ENCODE assay signal across 24 mouse cellular contexts in genomic region chr11:86088815-86089214, GRCm38 (mm10).
DNase-seq lines count a peak whose midpoint lies in the region; ATAC-seq and TF ChIP-seq lines count a peak whose summit lies in the region.
"Had no signal": no experiment of that assay in that cellular context is flagged by ENCODE, and none has a peak within 500 bp of the region (broad histone marks: within the 10 kb centered on the region; RNA-seq: fewer than 3 reads in every experiment).

No protein-coding gene starts in this region.

- no peaks in the 10 kb centered on the region for H3K36me3 ChIP-seq in embryonic facial prominence, embryonic 14.5 days (ENCODE audit: control insufficient read depth, insufficient read depth, low read length)
- no peaks in the 10 kb centered on the region for H3K36me3 ChIP-seq in embryonic facial prominence, embryonic 10.5 days (replicated peaks)
- no peaks in the 10 kb centered on the region for H3K36me3 ChIP-seq in lung, embryonic 15.5 days
- peaks cover 0 to 11% of the 10 kb centered on the region in 2 experiments; a peak in 2 of 4 replicates for H3K36me3 ChIP-seq in MEL (ENCODE audit: control insufficient read depth in 1 of 2, insufficient read depth in 2 of 2, low read length in 2 of 2)
- H3K36me3 ChIP-seq: embryonic facial prominence, embryonic 15.5 days; heart, embryonic 12.5 days; heart, embryonic 15.5 days; hindbrain, embryonic 10.5 days; hindbrain, embryonic 13.5 days had no signal

- TF ChIP-seq POLR2A in MEL (IDR thresholded peaks at IDR 0.05; ENCODE audit: control insufficient read depth in 1 of 2, insufficient read depth in 1 of 2, low read depth in 1 of 2, low read length in 2 of 2, poor library complexity in 1 of 2) = no peak

- TF ChIP-seq EP300 in MEL (IDR thresholded peaks at IDR 0.05; ENCODE audit: low read depth in 1 of 2, low read length in 2 of 2) = peak; percentile 42; a peak in 2 of 4 replicates

- no peak overlapping the region for H3K4me2 ChIP-seq in embryonic facial prominence, embryonic 14.5 days (ENCODE audit: low read depth, low read length)
- H3K4me2 ChIP-seq in lung, embryonic 15.5 days = no peak overlapping the region
- H3K4me2 ChIP-seq: embryonic facial prominence, embryonic 15.5 days; heart, embryonic 12.5 days; heart, embryonic 15.5 days; hindbrain, embryonic 13.5 days had no signal

- H3K4me3 ChIP-seq in embryonic facial prominence, embryonic 14.5 days (ENCODE audit: low read depth, low read length) = no peak overlapping the region
- no peak overlapping the region for H3K4me3 ChIP-seq in embryonic facial prominence, embryonic 10.5 days
- H3K4me3 ChIP-seq in lung, embryonic 15.5 days = no peak overlapping the region
- peak overlapping the region in 1 of 2 experiments; percentile 7; a peak in 1 of 4 replicates for H3K4me3 ChIP-seq in MEL (ENCODE audit: control insufficient read depth in 1 of 2, insufficient read depth in 1 of 2, low read depth in 2 of 2, low read length in 2 of 2)
- H3K4me3 ChIP-seq: embryonic facial prominence, embryonic 15.5 days; heart, embryonic 12.5 days; heart, embryonic 15.5 days; hindbrain, embryonic 10.5 days; hindbrain, embryonic 13.5 days had no signal

- no peak overlapping the region for H3K27ac ChIP-seq in embryonic facial prominence, embryonic 14.5 days (replicated peaks; ENCODE audit: low read depth, low read length)
- H3K27ac ChIP-seq in embryonic facial prominence, embryonic 10.5 days (replicated peaks) = no peak overlapping the region
- H3K27ac ChIP-seq in lung, embryonic 15.5 days = peak overlapping the region; percentile 44; the same call in 1 of the 2 replicates
- no peak overlapping the region for H3K27ac ChIP-seq in MEL (ENCODE audit: control insufficient read depth, low read depth, low read length)
- H3K27ac ChIP-seq: embryonic facial prominence, embryonic 15.5 days; heart, embryonic 15.5 days; hindbrain, embryonic 10.5 days; hindbrain, embryonic 13.5 days had no signal

- no peaks in the 10 kb centered on the region for H3K4me1 ChIP-seq in embryonic facial prominence, embryonic 14.5 days (ENCODE audit: control insufficient read depth, insufficient read depth, low read length)
- H3K4me1 ChIP-seq in embryonic facial prominence, embryonic 10.5 days = no peaks in the 10 kb centered on the region
- peaks cover 11% of the 10 kb centered on the region for H3K4me1 ChIP-seq in lung, embryonic 15.5 days
- peaks cover 2 to 25% of the 10 kb centered on the region in 2 experiments; a peak in 3 of 4 replicates for H3K4me1 ChIP-seq in MEL (ENCODE audit: control insufficient read depth in 1 of 2, insufficient read depth in 2 of 2, low read length in 2 of 2)
- H3K4me1 ChIP-seq: embryonic facial prominence, embryonic 15.5 days; hindbrain, embryonic 10.5 days; hindbrain, embryonic 13.5 days had no signal

- TF ChIP-seq CTCF in MEL (IDR thresholded peaks at IDR 0.05 in 2 of 3, conservative IDR thresholded peaks at IDR 0.05 in 1 of 3; ENCODE audit: control insufficient read depth in 1 of 3, insufficient read depth in 1 of 3, low read depth in 2 of 3, low read length in 3 of 3, poor library complexity in 1 of 3, severe bottlenecking in 1 of 3) = no peak

- no peaks in the 10 kb centered on the region for H3K27me3 ChIP-seq in embryonic facial prominence, embryonic 14.5 days (replicated peaks; ENCODE audit: control insufficient read depth, insufficient read depth, low read length)
- H3K27me3 ChIP-seq in embryonic facial prominence, embryonic 10.5 days (replicated peaks; ENCODE audit: low read depth, poor library complexity, severe bottlenecking) = no peaks in the 10 kb centered on the region
- no peaks in the 10 kb centered on the region for H3K27me3 ChIP-seq in lung, embryonic 15.5 days
- no peaks in the 10 kb centered on the region for H3K27me3 ChIP-seq in MEL (ENCODE audit: control insufficient read depth in 1 of 2, insufficient read depth in 2 of 2, low read length in 2 of 2)
- H3K27me3 ChIP-seq: embryonic facial prominence, embryonic 15.5 days; heart, embryonic 12.5 days; heart, embryonic 15.5 days; hindbrain, embryonic 13.5 days had no signal

- no peak for ATAC-seq in embryonic facial prominence, embryonic 14.5 days (ENCODE audit: low read depth)
- peak; percentile 75; the same call in 1 of the 2 replicates for ATAC-seq in lung, embryonic 15.5 days (ENCODE audit: borderline replicate concordance, extremely low read depth, low FRiP score, low TSS enrichment)
- 0 out of 2 replicates have a peak, but pooled peaks have one; percentile 55 for ATAC-seq in megakaryocyte-erythroid progenitor cell, adult 5-6 weeks (replicated peaks; ENCODE audit: low FRiP score, low TSS enrichment, poor library complexity, severe bottlenecking)
- ATAC-seq: forebrain, embryonic 14.5 days; hindbrain, embryonic 16.5 days had no signal

- peak; percentile 3 for DNase-seq in embryonic facial prominence, embryonic 14.5 days (ENCODE audit: low spot score)
- no peak for DNase-seq in embryonic facial prominence, embryonic 10.5 days (ENCODE audit: low spot score)
- no peak for DNase-seq in lung, postnatal 10 days
- DNase-seq in MEL (ENCODE audit: low read depth, low spot score) = peak; percentile 35
- DNase-seq in embryo, embryonic 11 days = no peak
- DNase-seq: adrenal gland, adult 2 months; adrenal gland, postnatal 14 days; cerebellum, adult 11 months; cerebellum, adult 2 months; cerebellum, adult 9-11 months; cerebellum, postnatal 25 days; gastrocnemius, postnatal 25 days; heart, adult 18-20 months; heart, postnatal 10 days; heart, postnatal 36 days had no signal

- H3K9ac ChIP-seq in embryonic facial prominence, embryonic 14.5 days (ENCODE audit: low read depth, low read length) = no peak overlapping the region
- H3K9ac ChIP-seq in lung, embryonic 15.5 days = no peak overlapping the region
- no peak overlapping the region for H3K9ac ChIP-seq in MEL (ENCODE audit: control insufficient read depth, low read depth, low read length, poor library complexity, severe bottlenecking)
- H3K9ac ChIP-seq: embryonic facial prominence, embryonic 15.5 days; heart, embryonic 12.5 days; heart, embryonic 15.5 days; hindbrain, embryonic 13.5 days had no signal

- TF ChIP-seq RAD21 in MEL (IDR thresholded peaks at IDR 0.05; ENCODE audit: low read depth, low read length) = no peak

- H3K9me3 ChIP-seq in embryonic facial prominence, embryonic 14.5 days (ENCODE audit: control insufficient read depth, low read length) = no peaks in the 10 kb centered on the region
- no peaks in the 10 kb centered on the region for H3K9me3 ChIP-seq in embryonic facial prominence, embryonic 10.5 days
- no peaks in the 10 kb centered on the region for H3K9me3 ChIP-seq in lung, embryonic 15.5 days
- no peaks in the 10 kb centered on the region for H3K9me3 ChIP-seq in MEL (replicated peaks; ENCODE audit: insufficient read depth, low read length)
- H3K9me3 ChIP-seq: embryonic facial prominence, embryonic 15.5 days; heart, embryonic 12.5 days; heart, embryonic 15.5 days; hindbrain, embryonic 10.5 days; hindbrain, embryonic 13.5 days had no signal

- no peaks in the 10 kb centered on the region for H3K79me2 ChIP-seq in MEL (ENCODE audit: control insufficient read depth, insufficient read depth, low read length, poor library complexity)

TF ChIP-seq in MEL, 35 proteins besides CTCF, POLR2A, EP300 and RAD21:
- TF ChIP-seq JUND (IDR thresholded peaks at IDR 0.05; ENCODE audit: low read depth, low read length) (no peak), MAFK (IDR thresholded peaks at IDR 0.05; ENCODE audit: borderline replicate concordance, low read depth, low read length) (no peak), USF2 (IDR thresholded peaks at IDR 0.05; ENCODE audit: borderline replicate concordance in 1 of 2, insufficient read depth in 1 of 2, low read depth in 1 of 2, low read length in 2 of 2) (no peak), RCOR1 (IDR thresholded peaks at IDR 0.05; ENCODE audit: low read depth, low read length) (0 out of 2 replicates have a peak, but pooled peaks have one; percentile 15), GATA1 (IDR thresholded peaks at IDR 0.05; ENCODE audit: low read depth, low read length) (no peak), MYB (IDR thresholded peaks at IDR 0.05; ENCODE audit: low read depth, low read length) (peak; percentile 22; the same call in 1 of the 2 replicates), MEF2A (IDR thresholded peaks at IDR 0.05; ENCODE audit: extremely low read depth, insufficient replicate concordance, low read depth, low read length, poor library complexity, severe bottlenecking) (no peak), ZNF384 (IDR thresholded peaks at IDR 0.05; ENCODE audit: low read depth, low read length) (0 out of 2 replicates have a peak, but pooled peaks have one; percentile 15)

Comparison
In these comparisons a context has a peak if more than half of its experiments do, and no peak if none do; other contexts are left out.
1. DNase-seq: peak in embryonic facial prominence, embryonic 14.5 days (single experiment) and MEL (single experiment); none in embryonic facial prominence, embryonic 10.5 days (single experiment), lung, postnatal 10 days (single experiment) and embryo, embryonic 11 days (single experiment).